Mouse (Mus musculus) ES-E14 (cell line): Measurements from ENCODE around the gene Fes. TPM values are rescaled to one million over a fixed set of nuclear protein-coding genes. Genes with fewer than 3 reads are reported as not detected.

Experiments
- DNase-seq: peaks from one replicate; pipeline ENCODE4 v3.0.0-alpha.2; 2013; ENCODE audit warnings: low read depth, low spot score
- H3K27ac ChIP-seq: 2 replicates; pipeline ENCODE4 v1.5.1; 2012; ENCODE audit warnings: low read depth, mild to moderate bottlenecking, low read length, moderate library complexity, mixed read lengths; ENCODE audit not compliant: poor library complexity, insufficient read depth, severe bottlenecking
- H3K36me3 ChIP-seq: 2 replicates; pipeline ENCODE4 v1.6.1; 2012; ENCODE audit warnings: mild to moderate bottlenecking, low read length, moderate library complexity, mixed read lengths; ENCODE audit not compliant: control insufficient read depth, poor library complexity, insufficient read depth, severe bottlenecking
- H3K4me1 ChIP-seq, 2 experiments: fragments of 150-350 bp in 1 of 2; sonication (generic) in 1 of 2; 2 replicates each; pipeline ENCODE4 v1.6.1; 2012; ENCODE audit warnings: low read length in 2 of 2, mild to moderate bottlenecking in 1 of 2, mixed read lengths in 1 of 2; ENCODE audit not compliant: control insufficient read depth in 2 of 2, insufficient read depth in 2 of 2, poor library complexity in 1 of 2
- H3K4me3 ChIP-seq, 2 experiments: fragments of 150-350 bp in 1 of 2; sonication (generic) in 1 of 2; 2 replicates each; pipeline ENCODE4 v1.5.1; 2012; ENCODE audit warnings: low read length in 2 of 2, low read depth in 1 of 2, mild to moderate bottlenecking in 1 of 2, mixed read lengths in 1 of 2; ENCODE audit not compliant: insufficient read depth in 1 of 2, poor library complexity in 1 of 2, severe bottlenecking in 1 of 2
- H3K9ac ChIP-seq: 2 replicates; pipeline ENCODE4 v1.6.1; 2012; ENCODE audit warnings: low read depth, mild to moderate bottlenecking, low read length, mixed read lengths; ENCODE audit not compliant: poor library complexity, insufficient read depth, severe bottlenecking
- H3K9me3 ChIP-seq: fragments of 150-350 bp; sonication (generic); 2 replicates; pipeline ENCODE4 v1.6.1; 2012; ENCODE audit warnings: low read depth, mild to moderate bottlenecking, low read length; ENCODE audit not compliant: control insufficient read depth, insufficient read depth
- CHD2 ChIP-seq: IDR thresholded peaks from 2 replicates; pipeline ENCODE4 v1.6.1; 2014; ENCODE audit warnings: mild to moderate bottlenecking, low read depth, low read length, inconsistent platforms
- HCFC1 ChIP-seq: IDR thresholded peaks from 2 replicates; pipeline ENCODE4 v1.6.1; 2012; ENCODE audit warnings: low read length, inconsistent platforms, borderline replicate concordance; ENCODE audit not compliant: insufficient read depth
- MAFK ChIP-seq: IDR thresholded peaks from 2 replicates; pipeline ENCODE4 v1.6.1; 2014; ENCODE audit warnings: mild to moderate bottlenecking, low read depth, low read length, inconsistent platforms; ENCODE audit not compliant: insufficient read depth
- ZC3H11A ChIP-seq: IDR thresholded peaks from 2 replicates; pipeline ENCODE4 v1.6.1; 2012; ENCODE audit warnings: low read depth, mild to moderate bottlenecking, inconsistent platforms, low read length, borderline replicate concordance
- ZNF384 ChIP-seq: IDR thresholded peaks from 2 replicates; pipeline ENCODE4 v1.6.1; 2012; ENCODE audit warnings: low read depth, low read length, inconsistent platforms
- in situ Hi-C, 2 experiments: fragments of 600-800 bp; cut with MboI; formaldehyde crosslinking; loops; one replicate each; pipeline ENCODE4 v1.15.1; 2025; ENCODE audit warnings: low sequenced_read_pairs in 2 of 2, inconsistent platforms in 1 of 2; ENCODE audit not compliant: unreplicated experiment in 2 of 2
- total RNA-seq: library from RNA; depleted of rRNA; stranded (reverse); fragments of 300-350 nt; gene quantifications from 2 replicates; pipeline ENCODE4 v1.2.3, GENCODE M21; 2012

Fes gene
- total RNA-seq, 1 experiment = 4.5 TPM

DNA sequence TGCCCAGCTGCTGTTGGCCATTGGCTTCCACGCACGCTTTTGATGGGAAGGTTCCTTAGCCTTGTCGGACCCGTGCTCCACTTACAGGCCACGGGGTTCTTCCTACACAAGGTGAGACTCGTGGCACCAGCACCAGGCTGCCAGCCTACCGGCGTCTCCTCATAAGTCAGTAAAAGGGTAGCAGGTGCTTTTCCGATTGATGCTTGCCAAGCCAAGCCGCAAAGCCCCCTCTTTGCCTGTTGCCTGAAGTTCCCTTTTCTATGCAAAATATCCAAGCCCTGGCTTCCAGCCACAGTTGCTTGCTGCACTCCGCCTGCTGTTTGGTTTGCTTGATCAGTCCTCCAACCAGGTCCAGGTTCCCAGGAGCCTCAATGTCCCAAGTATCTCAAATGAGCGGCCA is 13.9 kb downstream of the Fes start:
- no peaks in the 10 kb centered on the region for H3K36me3 ChIP-seq
- TF ChIP-seq CHD2 = no peak
- no peak for TF ChIP-seq ZC3H11A
- TF ChIP-seq HCFC1 = no peak
- TF ChIP-seq ZNF384 = no peak
- no peak overlapping the region for H3K9ac ChIP-seq
- no peak for DNase-seq
- in situ Hi-C loops = no loop called here
- no peak overlapping the region for H3K4me3 ChIP-seq
- H3K27ac ChIP-seq = no peak overlapping the region
- peaks cover 0 to 7% of the 10 kb centered on the region in 2 experiments; a peak in 1 of 4 replicates for H3K4me1 ChIP-seq
- no peaks in the 10 kb centered on the region for H3K9me3 ChIP-seq

DNA sequence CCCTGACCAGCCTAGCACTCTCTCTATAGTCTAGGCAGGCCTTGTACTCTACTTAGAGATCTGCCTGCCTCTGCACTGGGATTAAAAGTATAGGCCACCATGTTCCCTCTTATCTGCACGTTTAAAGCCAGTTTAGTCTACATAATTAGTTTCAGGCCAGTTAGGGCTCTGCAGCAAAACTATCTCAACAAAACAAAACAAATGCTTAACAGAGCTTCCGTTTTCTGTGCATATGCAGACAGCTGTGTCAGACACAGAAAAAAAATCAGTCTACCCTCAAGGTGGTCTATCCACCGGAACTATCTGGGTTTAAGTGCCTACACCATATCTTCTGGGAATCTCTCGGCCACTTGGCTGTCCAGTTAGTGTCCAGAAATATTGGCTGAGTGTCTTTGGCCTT is 14.4 kb downstream of the Fes start:
- TF ChIP-seq ZC3H11A = no peak
- no peak for TF ChIP-seq CHD2
- no peak for TF ChIP-seq ZNF384
- TF ChIP-seq HCFC1 = no peak
- no peak for TF ChIP-seq MAFK
- H3K36me3 ChIP-seq = no peaks in the 10 kb centered on the region
- no peak overlapping the region for H3K27ac ChIP-seq
- DNase-seq = no peak
- in situ Hi-C loops = no loop called here
- H3K9me3 ChIP-seq = no peaks in the 10 kb centered on the region
- H3K9ac ChIP-seq = no peak overlapping the region
- no peak overlapping the region for H3K4me3 ChIP-seq
- peaks cover 0 to 7% of the 10 kb centered on the region in 2 experiments; a peak in 1 of 4 replicates for H3K4me1 ChIP-seq

DNA sequence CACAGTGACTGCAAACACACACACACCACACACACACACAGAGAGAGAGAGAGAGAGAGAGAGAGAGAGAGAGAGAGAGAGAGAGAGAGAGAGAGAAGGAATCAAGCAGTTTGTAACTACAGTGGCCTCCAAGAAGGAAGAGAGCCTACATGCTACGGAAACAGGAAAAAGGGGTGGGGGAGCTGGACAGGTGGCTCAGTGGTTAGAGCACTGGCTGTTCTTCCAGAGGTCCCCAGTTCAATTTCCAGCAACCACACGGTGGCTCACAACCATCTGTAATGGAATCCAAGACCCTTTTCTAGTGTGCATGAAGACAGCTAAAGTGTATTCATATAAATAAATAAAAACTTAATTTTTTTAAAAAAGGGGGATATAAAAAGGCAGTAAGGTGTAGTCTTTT is 15.1 kb downstream of the Fes start:
- Histone ChIP-seq H3K4me1 (peaks cover 0 to 7% of the 10 kb centered on the region in 2 experiments; a peak in 1 of 4 replicates), H3K27ac (no peak overlapping the region), H3K9me3 (no peaks in the 10 kb centered on the region), H3K9ac (no peak overlapping the region), H3K4me3 (no peak overlapping the region), H3K36me3 (no peaks in the 10 kb centered on the region; the same call in 1 of the 2 replicates)
- DNase-seq = no peak
- no peak for TF ChIP-seq ZNF384
- TF ChIP-seq ZC3H11A = no peak
- no peak for TF ChIP-seq CHD2
- TF ChIP-seq HCFC1 = no peak
- TF ChIP-seq MAFK = no peak
- in situ Hi-C loops = no loop called here

DNA sequence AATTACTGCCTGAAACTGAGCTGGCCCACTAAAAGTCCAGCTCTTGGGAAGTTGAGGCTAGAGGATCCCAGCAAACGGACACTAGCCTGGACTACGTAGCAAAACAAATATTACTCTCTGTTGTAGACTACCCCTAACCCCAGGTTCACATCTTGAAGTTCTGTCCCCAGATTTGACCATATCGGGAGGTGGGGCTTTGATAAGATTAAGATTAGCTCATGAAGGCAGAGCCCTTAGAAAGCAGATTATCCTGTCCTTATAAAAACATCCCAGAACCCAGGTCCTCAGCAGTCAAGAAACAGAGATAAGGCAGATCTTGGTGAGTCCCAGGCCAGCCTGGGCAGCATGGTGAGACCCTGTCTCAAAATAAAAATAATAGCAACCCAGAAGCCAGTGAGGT is 15.6 kb downstream of the Fes start:
- in situ Hi-C loops = no loop called here
- no peak for DNase-seq

More for the DNA sequence above, 15.6 kb downstream of the Fes start:
- Histone ChIP-seq H3K36me3 (peaks cover 4% of the 10 kb centered on the region; the same call in 1 of the 2 replicates), H3K27ac (no peak overlapping the region), H3K4me1 (peaks cover 0 to 7% of the 10 kb centered on the region in 2 experiments; a peak in 1 of 4 replicates), H3K4me3 (no peak overlapping the region), H3K9me3 (no peaks in the 10 kb centered on the region), H3K9ac (no peak overlapping the region)
- TF ChIP-seq HCFC1 = no peak
- TF ChIP-seq MAFK = no peak
- no peak for TF ChIP-seq ZC3H11A
- TF ChIP-seq CHD2 = no peak
- TF ChIP-seq ZNF384 = no peak
